Mouse (Mus musculus) heart, embryonic 16.5 days (tissue): ENCODE data around the gene 2310030G06Rik. TPM values are rescaled to one million over a fixed set of nuclear protein-coding genes. Genes with fewer than 3 reads are reported as not detected.

Experiments used
- ATAC-seq: fragments of 200-750 bp; cut with Nextera tagmentation; replicated peaks from 2 replicates; pipeline ENCODE4 v1.8.0; 2017; ENCODE audit warnings: moderate number of reproducible peaks; ENCODE audit not compliant: insufficient read depth, low FRiP score; ENCODE audit errors: extremely low read depth
- H3K27ac ChIP-seq: fragments of 300-500 bp; sonication (generic); 2 replicates; pipeline ENCODE4 v1.5.1; 2014; ENCODE audit warnings: mild to moderate bottlenecking, low read length, control low read depth, moderate library complexity
- H3K27me3 ChIP-seq: fragments of 300-500 bp; sonication (generic); 2 replicates; pipeline ENCODE4 v1.6.1; 2014; ENCODE audit warnings: low read length, mixed read lengths; ENCODE audit not compliant: control insufficient read depth, insufficient read depth
- H3K36me3 ChIP-seq: fragments of 300-500 bp; sonication (generic); 2 replicates; pipeline ENCODE4 v1.6.1; 2014; ENCODE audit not compliant: control insufficient read depth, insufficient read depth
- H3K4me1 ChIP-seq: fragments of 300-500 bp; sonication (generic); 2 replicates; pipeline ENCODE4 v1.6.1; 2014; ENCODE audit warnings: low read length, mixed read lengths; ENCODE audit not compliant: control insufficient read depth, insufficient read depth
- H3K4me2 ChIP-seq: fragments of 300-500 bp; sonication (generic); 2 replicates; pipeline ENCODE4 v1.6.1; 2014; ENCODE audit warnings: low read depth, mild to moderate bottlenecking, control low read depth, low read length
- H3K4me3 ChIP-seq: fragments of 300-500 bp; sonication (generic); 2 replicates; pipeline ENCODE4 v1.5.1; 2014; ENCODE audit warnings: mild to moderate bottlenecking, control low read depth, low read length
- H3K9ac ChIP-seq: fragments of 300-500 bp; sonication (generic); 2 replicates; pipeline ENCODE4 v1.6.1; 2014; ENCODE audit warnings: low read length, control low read depth
- H3K9me3 ChIP-seq: fragments of 300-500 bp; sonication (generic); replicated peaks from 2 replicates; pipeline ENCODE4 v1.6.1; 2016; ENCODE audit warnings: low read length; ENCODE audit not compliant: control insufficient read depth
- WGBS: fragments of 180-500 bp; shearing (Covaris S2); extraction: QIAGEN DNeasy Blood & Tissue Kit; methylation state at CpG from one replicate; pipeline ENCODE4 v1.1.7; 2014; 5-methylcytosine and 5-hydroxymethylcytosine counted together
- polyA plus RNA-seq: library from polyadenylated mRNA; unstranded; fragments of >200 nt; fragmentation: Nextera tagmentation; extraction: Ambion mirVana; gene quantifications from 2 replicates; pipeline ENCODE4 v1.2.1, GENCODE M21; 2015

Gene 2310030G06Rik
- polyA plus RNA-seq, 1 experiment from 2014 or later = 7.9 TPM

DNA sequence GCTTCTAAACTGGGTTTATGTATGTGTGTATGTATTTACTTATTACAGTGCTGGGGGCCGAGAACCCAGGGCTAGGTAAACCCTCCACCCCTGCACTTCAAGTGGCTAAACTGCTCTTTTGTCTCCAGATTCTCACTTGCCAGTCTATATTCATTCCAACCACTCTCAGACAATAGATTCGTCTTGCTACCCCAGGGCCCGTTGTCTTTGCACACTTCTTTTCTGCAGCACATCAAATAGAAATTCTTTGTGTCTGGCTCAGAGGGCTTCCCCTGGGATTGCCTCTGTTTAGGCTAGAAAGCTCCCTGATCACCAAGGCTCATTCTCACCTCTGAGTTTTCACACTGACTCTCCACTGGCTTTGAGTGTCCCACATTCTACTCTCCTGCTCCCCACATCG, 13.8 kb downstream of the 2310030G06Rik start:
- Histone ChIP-seq H3K27ac (no peak overlapping the region), H3K9ac (no peak overlapping the region), H3K4me1 (peaks cover 10% of the 10 kb centered on the region; the same call in 1 of the 2 replicates), H3K27me3 (no peaks in the 10 kb centered on the region), H3K4me3 (no peak overlapping the region), H3K4me2 (no peak overlapping the region), H3K36me3 (no peaks in the 10 kb centered on the region), H3K9me3 (no peaks in the 10 kb centered on the region)
- 31% methylated on average over 4 of the region's 4 CpGs for WGBS
- no peak for ATAC-seq

DNA sequence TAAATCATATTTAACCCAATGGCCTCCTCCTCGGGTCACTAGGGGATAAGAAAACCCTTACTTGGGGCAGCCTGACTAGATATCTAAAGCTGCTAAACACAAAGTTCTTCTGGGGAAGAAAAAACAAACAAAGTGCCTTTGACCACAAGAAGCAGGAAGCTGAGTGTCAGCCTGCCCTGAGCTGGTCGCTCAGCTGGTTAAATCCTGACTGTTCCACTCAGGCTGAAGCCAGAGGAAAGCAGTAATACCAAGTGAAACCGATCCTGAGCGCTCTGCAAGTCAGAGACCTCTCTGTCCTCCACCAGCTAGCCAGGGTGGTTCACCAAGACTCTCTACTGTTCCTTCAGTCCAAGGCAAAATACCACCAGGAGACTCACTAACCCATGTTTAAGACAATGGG, 16.7 kb downstream of the 2310030G06Rik start:
- H3K27me3 ChIP-seq = no peaks in the 10 kb centered on the region
- H3K9ac ChIP-seq = no peak overlapping the region
- 45% methylated on average over 4 of the region's 4 CpGs for WGBS
- H3K4me2 ChIP-seq = no peak overlapping the region
- 0 out of 2 replicates have a peak overlapping the region, but pooled peaks have one; percentile 4 for H3K27ac ChIP-seq
- H3K36me3 ChIP-seq = no peaks in the 10 kb centered on the region
- H3K9me3 ChIP-seq = no peaks in the 10 kb centered on the region
- H3K4me1 ChIP-seq = peaks cover 25% of the 10 kb centered on the region
- H3K4me3 ChIP-seq = no peak overlapping the region
- no peak for ATAC-seq

DNA sequence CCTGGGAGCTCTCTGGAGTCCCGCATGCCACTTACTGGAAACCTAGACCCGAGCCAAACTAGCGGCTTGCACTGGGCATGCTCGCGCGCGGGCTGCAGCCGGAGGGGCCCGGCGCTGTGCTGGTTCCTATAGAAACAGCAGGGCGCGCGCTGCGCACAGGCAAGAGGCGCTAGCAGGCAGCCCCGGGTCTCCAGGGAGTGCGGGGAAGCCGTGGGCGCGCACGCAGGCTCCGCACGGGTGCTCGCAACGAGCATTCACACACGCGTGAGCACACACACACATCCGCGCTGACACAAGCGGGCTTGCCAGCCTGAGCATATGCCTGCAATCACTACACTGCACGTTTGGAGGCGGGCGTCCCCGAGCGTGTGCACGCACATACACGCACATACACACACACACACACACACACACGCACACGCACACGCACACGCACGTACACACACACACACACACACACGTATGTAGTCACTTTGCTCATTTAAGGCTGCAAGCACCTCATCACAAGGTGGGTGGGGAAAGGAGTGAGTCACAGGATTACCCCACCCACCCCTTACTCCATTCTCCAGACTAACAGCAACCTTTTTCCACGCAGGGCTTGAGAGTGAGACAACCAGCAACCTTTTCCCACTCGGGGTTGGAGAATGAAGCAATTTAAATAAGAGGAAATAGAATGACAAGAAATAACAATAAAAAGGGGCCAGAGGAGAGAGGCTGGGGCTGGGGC, 18.2 kb downstream of the 2310030G06Rik start:
- Histone ChIP-seq H3K9ac (peak overlapping the region; percentile 90), H3K4me1 (peaks cover 35% of the 10 kb centered on the region), H3K4me3 (peak overlapping the region; percentile 74), H3K9me3 (no peaks in the 10 kb centered on the region), H3K27me3 (no peaks in the 10 kb centered on the region), H3K36me3 (no peaks in the 10 kb centered on the region), H3K27ac (peak overlapping the region; percentile 84), H3K4me2 (peak overlapping the region; percentile 92)
- WGBS = under 1% methylated on average over 45 of the region's 45 CpGs
- peak; percentile 88 for ATAC-seq

DNA sequence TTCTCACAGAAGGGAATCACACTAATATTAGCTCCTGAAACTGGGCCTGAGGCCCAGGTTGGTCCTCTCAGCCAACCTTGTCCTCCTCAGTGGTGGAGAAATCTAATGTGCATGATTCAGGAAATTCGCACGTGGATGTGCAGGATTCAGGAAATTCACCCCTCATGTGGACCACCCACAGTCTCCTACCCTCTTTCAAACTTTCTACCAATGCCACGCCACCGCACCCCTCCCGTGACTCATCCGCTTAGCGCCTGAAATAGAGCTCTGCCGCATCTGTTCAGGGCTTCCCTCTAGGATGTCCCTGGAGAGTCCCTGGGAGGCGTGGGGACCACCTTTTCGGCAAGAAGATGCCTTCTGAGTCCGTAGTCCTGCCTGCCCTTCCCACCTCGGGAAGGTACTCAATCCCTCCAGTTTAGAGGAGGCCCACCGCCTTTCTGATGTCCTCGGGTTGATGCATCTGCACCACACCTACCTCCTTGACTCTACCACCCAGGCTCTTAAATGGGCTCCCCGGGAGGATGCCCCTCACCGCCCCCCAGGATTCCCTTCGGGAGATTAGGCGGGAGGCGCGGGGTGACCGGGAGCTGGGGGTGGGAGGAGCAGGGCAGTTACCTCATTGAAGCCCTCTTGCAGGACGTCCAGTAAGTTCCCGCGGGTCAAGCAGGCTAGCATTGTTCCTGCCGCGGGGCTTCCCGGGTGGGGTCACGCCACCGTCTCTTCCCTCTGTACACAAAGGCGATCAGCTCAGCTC, 19.0 kb downstream of the 2310030G06Rik start:
- Histone ChIP-seq H3K4me1 (peaks cover 42% of the 10 kb centered on the region), H3K9me3 (no peaks in the 10 kb centered on the region), H3K36me3 (no peaks in the 10 kb centered on the region), H3K4me2 (peak overlapping the region; percentile 92), H3K27ac (peak overlapping the region; percentile 84), H3K4me3 (peak overlapping the region; percentile 74), H3K9ac (peak overlapping the region; percentile 90), H3K27me3 (no peaks in the 10 kb centered on the region)
- 3% methylated on average over 30 of the region's 30 CpGs for WGBS
- ATAC-seq = peak; percentile 3; the same call in 1 of the 2 replicates

DNA sequence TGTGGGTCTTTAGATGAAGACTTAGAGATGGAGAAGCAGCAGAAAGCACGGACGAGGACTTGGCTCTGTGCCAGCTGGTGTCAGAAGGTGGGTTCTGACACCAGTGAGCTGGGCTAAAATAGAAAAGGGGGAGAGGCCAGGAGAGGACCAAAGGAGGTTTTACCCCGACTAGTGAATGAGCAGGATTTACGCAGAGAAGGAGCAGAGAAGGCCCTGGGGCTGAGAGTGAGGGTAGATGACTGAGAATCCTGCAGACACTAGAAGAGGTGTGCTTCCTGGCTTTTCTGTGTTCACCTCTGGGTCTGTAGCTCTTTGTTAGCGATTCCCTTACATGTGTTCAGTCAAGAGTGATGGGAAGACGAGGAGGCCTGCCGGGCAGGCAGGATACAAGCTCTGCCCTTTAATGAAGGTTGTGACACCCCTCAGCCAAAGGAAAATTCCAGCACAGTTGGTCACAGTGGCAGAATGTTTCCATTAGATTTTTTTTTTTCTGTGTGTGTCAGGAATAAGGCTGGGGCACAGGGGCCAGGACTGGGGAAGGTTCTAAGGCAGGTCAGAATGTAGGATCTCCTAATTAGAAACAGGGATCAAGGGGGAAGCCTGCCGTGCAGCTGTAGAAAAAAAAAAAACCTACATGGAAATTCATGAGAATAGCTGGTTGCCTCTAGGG, 20.3 kb downstream of the 2310030G06Rik start:
- peaks cover 48% of the 10 kb centered on the region for H3K4me1 ChIP-seq
- peak overlapping the region; percentile 84 for H3K27ac ChIP-seq
- no peak for ATAC-seq
- H3K4me3 ChIP-seq = peak overlapping the region; percentile 19
- H3K36me3 ChIP-seq = no peaks in the 10 kb centered on the region
- H3K4me2 ChIP-seq = peak overlapping the region; percentile 92
- peak overlapping the region; percentile 45 for H3K9ac ChIP-seq
- H3K9me3 ChIP-seq = no peaks in the 10 kb centered on the region
- WGBS = 41% methylated on average over 8 of the region's 8 CpGs
- no peaks in the 10 kb centered on the region for H3K27me3 ChIP-seq

DNA sequence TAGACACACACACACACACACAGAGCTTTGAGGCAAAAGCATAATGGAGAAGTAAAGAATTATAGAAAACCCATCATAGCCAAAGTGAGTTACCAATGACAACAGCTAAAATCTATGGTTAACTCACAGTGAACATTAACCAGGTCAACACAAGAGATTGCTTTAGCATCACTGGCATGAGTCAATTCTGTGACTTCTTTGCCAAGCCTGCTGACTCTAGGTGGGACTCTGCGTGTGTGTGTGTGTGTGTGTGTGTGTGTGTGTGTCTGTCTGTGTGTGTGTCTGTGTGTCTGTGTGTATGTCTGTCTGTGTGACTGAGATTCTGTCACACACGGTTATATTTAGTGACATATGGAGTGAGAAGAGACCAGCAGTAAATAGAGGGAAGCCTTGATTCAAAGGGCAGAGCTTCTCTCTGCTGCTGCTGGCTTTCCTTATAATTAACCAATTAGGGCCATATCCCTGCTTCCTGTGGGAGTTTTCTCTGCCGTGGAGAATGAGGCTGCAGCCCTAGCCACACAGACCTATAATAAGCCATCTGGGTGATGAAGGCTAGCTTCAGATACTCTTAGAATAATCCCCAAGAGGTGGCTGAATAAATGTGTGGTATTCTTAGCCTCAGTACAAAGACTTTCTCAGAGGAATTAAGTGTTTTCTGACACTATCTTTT, 21.5 kb downstream of the 2310030G06Rik start:
- H3K36me3 ChIP-seq = no peaks in the 10 kb centered on the region
- peak overlapping the region; percentile 84 for H3K27ac ChIP-seq
- H3K4me2 ChIP-seq = no peak overlapping the region
- H3K9me3 ChIP-seq = no peaks in the 10 kb centered on the region
- H3K9ac ChIP-seq = no peak overlapping the region
- ATAC-seq = no peak
- WGBS = 31% methylated on average over 3 of the region's 3 CpGs
- H3K4me3 ChIP-seq = no peak overlapping the region
- H3K4me1 ChIP-seq = peaks cover 50% of the 10 kb centered on the region
- no peaks in the 10 kb centered on the region for H3K27me3 ChIP-seq

DNA sequence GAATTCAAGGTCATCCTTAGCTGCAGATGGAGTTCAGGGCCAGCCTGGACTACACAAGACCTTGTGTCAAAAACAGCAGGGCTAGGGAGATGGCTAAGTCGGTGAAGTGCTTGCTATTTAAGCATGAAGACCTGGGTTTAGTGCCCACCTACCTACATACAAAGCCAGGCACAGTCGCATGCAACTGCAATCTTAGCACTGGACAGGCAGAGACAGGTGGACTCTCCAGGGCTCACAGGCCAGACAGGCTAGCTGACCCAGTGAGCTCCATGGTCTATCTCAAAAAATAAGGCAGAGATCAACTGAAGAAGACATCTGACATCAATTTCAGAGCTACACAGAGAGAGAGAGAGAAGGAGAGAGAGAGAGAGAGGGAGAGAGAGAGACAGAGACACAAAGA, 22.2 kb downstream of the 2310030G06Rik start:
- Histone ChIP-seq H3K27ac (peak overlapping the region; percentile 84), H3K4me2 (peak overlapping the region; percentile 25; the same call in 1 of the 2 replicates), H3K4me1 (peaks cover 50% of the 10 kb centered on the region)

DNA sequence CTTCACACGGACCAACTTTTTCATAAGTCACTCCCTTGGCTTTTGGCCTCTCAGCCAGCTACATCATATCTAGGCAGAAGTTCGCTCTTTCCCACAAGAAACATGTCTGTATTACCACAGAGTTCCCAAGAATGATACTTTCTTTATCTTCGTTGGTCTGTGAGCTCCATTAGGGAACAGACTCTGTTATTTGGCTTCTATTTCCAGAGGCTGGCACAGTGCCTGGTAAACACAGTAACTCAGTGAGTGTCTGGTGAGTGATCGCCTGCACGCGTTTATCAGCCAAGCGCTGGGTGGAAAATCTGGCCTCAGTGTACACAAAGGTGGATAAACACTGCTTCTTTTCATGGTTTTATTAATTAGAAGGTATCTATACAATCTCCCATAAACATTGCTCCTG, 22.9 kb downstream of the 2310030G06Rik start:
- Histone ChIP-seq H3K27me3 (no peaks in the 10 kb centered on the region), H3K4me2 (peak overlapping the region; percentile 68), H3K9ac (peak overlapping the region; percentile 66), H3K9me3 (no peaks in the 10 kb centered on the region), H3K27ac (peak overlapping the region; percentile 98), H3K36me3 (no peaks in the 10 kb centered on the region), H3K4me1 (peaks cover 46% of the 10 kb centered on the region), H3K4me3 (peak overlapping the region; percentile 38)
- WGBS = 15% methylated on average over 7 of the region's 7 CpGs
- peak; percentile 53 for ATAC-seq

More for the DNA sequence above, 22.2 kb downstream of the 2310030G06Rik start:
- 69% methylated on average over 2 of the region's 2 CpGs for WGBS
- ATAC-seq = no peak
- Histone ChIP-seq H3K9me3 (no peaks in the 10 kb centered on the region), H3K9ac (0 out of 2 replicates have a peak overlapping the region, but pooled peaks have one; percentile 31), H3K27me3 (no peaks in the 10 kb centered on the region), H3K4me3 (no peak overlapping the region), H3K36me3 (no peaks in the 10 kb centered on the region)
